Mouse (Mus musculus) kidney, adult 10 weeks (tissue): ENCODE data around the gene Hpse. TPM values are rescaled to one million over a fixed set of nuclear protein-coding genes. Genes with fewer than 3 reads are reported as not detected.

Source experiments
- polyA plus RNA-seq: library from polyadenylated mRNA; stranded (reverse); fragments of 350-450 nt; fragmentation: Illumina TruSeq; extraction: RNeasy Lipid Tissue Mini Kit (QIAGEN cat#74804); gene quantifications from one replicate; pipeline ENCODE4 v1.2.3, GENCODE M21; 2014; ENCODE audit warnings: low read depth, low replicate concordance

Hpse gene
- 0.32 TPM for polyA plus RNA-seq

DNA sequence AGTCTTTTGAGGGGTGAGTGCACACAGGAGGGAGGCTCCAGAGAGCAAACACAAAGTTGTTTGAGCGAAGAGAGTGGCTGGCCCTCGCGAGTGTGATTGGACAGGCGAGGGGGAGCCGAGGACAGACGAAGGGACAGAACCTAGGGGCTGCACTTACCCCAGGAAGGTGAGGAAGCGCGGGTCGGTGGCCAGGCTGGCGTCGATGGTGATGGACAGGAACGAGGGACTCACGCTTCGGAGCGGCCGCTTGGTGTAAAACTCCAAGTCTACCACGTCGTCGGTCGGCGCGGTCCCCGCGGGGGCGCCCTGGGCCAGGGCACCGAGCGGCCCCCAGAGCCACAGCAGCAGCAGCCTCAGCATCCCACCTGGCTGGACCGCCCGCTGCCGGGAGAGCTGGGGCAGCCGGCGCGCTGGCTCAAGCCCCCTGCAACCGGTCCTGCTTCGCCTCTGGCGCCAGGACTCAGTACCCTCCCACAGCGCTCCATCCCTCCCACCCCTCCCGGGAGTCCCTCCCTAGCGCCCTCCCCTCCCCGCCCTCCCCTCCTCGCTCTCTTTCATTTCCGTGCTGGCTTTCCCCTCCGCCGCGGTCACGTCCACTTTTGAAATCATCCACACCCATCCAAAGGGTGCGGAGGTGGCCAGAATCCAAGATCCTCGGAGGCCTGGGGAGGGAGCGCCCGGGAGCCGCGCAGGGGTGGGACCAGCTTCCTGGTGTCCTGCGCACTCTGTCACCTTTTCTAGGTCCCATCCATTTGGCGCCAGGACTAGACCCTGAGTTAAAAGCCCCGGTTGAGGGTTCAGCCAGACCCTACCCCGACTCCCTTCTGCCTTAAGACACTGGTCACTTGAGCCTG is at the start of gene Hpse:
Gene Hpse (minus strand): TSS at position 482 of the 854 bp plus-strand sequence.

DNA sequence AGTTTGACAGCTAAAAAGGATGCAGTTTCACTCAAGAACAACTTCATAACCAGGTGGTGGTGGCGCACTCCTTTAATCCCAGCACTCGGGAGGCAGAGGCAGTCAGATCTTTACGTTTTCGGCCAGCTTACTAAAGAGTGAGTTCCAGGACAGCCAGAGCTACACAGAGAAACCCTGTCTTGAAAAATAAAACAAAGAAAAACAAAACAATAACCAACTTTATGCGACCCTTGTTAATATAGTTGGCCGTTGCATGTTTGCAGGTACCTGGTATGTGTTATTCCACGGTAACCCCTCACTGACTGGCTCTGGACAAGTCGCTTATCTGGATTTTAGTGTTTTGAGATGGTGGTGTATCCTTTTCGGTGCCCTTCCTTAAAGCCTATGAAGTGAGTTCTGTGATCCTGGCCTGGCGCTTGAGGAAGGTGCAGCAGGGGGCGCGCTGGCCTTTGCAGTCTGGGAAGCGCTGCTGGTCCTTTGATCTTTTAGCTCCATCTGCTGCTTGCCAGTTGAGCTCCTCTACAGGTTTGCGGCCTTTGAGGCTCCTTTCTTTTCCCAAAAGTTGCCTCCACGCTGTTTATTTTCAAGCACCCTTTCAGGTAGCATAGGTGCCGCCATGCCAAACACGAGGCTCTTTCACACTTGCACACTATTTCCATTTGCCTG is 44.7 kb downstream of the Hpse start, which contains the start of gene Coq2:
Gene Coq2 (minus strand): TSS at position 430 of the 666 bp plus-strand sequence.

Other genes starting within 250 kb of the Hpse start
- 19.7 TPM for gene Lin54, start 219.1 kb downstream of the Hpse start, polyA plus RNA-seq
- 83.8 TPM for gene Cops4, start 201.4 kb downstream of the Hpse start, polyA plus RNA-seq
- gene Plac8, start 147.5 kb downstream of the Hpse start, polyA plus RNA-seq = 12.7 TPM
- 26.3 TPM for gene Coq2, start 44.6 kb downstream of the Hpse start, polyA plus RNA-seq
- 7.6 TPM for gene Helq, start 78.9 kb upstream of the Hpse start, polyA plus RNA-seq
- 208 TPM for gene Mrps18c, start 78.9 kb upstream of the Hpse start, polyA plus RNA-seq
- gene Abraxas1, start 101.2 kb upstream of the Hpse start, polyA plus RNA-seq = 23.4 TPM
- 18.4 TPM for gene Gpat3, start 126.0 kb upstream of the Hpse start, polyA plus RNA-seq